Mouse (Mus musculus): Measurements from ENCODE around the gene Kif19a. TPM values are rescaled to one million over a fixed set of nuclear protein-coding genes. Genes with fewer than 3 reads are reported as not detected.

Gene Kif19a
- 1 to 10 TPM; 3.2 to 3.6 TPM for total RNA-seq (2021)
- long read RNA-seq, experiment 1, partial matches to known transcripts, result 0 of 1 reads
- long read RNA-seq, experiment 1, other reads (novel, unspliced or antisense), result 1 of 1 reads
- long read RNA-seq, experiment 2, partial matches to known transcripts, result 1 of 2 reads
- long read RNA-seq, experiment 2, other reads (novel, unspliced or antisense), result 1 of 2 reads

GRCm38 (mm10) chr11:114764820-114765818, at the start of gene Kif19a:
Gene Kif19a (plus strand): TSS chr11:114765388.
- intact Hi-C loops (cut with DNase I), result no loop called here
- Histone ChIP-seq H3K4me3 (peak within 1 kb of the TSS; percentile 43), H3K27ac (no peak within 1 kb of the TSS)
- no peak for TF ChIP-seq CTCF (IDR thresholded peaks at IDR 0.05)
- peak in 1 of 2 experiments; percentile 22 for DNase-seq (ENCODE audit: extremely low spot score in 1 of 2, low spot score in 2 of 2)

GRCm38 (mm10) chr11:114715531-114715930, 49.7 kb upstream of the Kif19a start:
- H3K27ac ChIP-seq, result no peak overlapping the region
- intact Hi-C loops (cut with DNase I), result no loop called here
- no peak for DNase-seq (ENCODE audit: extremely low spot score in 1 of 2, low spot score in 2 of 2)
- TF ChIP-seq CTCF (IDR thresholded peaks at IDR 0.05), result no peak
- H3K4me3 ChIP-seq, result no peak overlapping the region

- Histone ChIP-seq H3K4me3 (no peak overlapping the region), H3K27ac (no peak overlapping the region)
- no peak for DNase-seq (ENCODE audit: extremely low spot score in 1 of 2, low spot score in 2 of 2)
- no peak for TF ChIP-seq CTCF (IDR thresholded peaks at IDR 0.05)
- intact Hi-C loops (cut with DNase I), result no loop called here
These were observed 44.7 kb upstream of the Kif19a start for GRCm38 (mm10) chr11:114720535-114720934.

DNA sequence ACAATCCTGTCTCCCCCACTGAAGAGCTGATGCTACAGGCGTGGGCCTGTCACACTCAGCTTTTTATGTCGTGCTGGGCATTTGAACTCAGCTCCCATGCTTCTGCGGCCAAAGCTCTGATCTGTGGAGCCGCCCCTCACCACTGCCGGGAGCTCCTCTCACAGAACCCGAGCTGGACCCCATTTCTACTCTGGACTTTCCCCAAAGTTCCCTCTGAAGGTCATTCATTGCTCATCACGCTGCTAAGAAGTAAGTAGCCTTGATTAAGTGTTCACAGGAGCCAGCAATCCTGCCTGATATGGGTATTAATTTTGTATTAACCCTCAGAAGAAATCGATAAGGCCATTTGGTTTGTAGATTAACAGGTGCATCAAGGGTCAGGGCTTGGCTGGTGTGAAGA, 42.8 kb upstream of the Kif19a start:
- Histone ChIP-seq H3K4me3 (no peak overlapping the region), H3K27ac (no peak overlapping the region)
- DNase-seq (ENCODE audit: extremely low spot score in 1 of 2, low spot score in 2 of 2), result no peak
- TF ChIP-seq CTCF (IDR thresholded peaks at IDR 0.05), result no peak
- intact Hi-C loops (cut with DNase I), result no loop called here

DNA sequence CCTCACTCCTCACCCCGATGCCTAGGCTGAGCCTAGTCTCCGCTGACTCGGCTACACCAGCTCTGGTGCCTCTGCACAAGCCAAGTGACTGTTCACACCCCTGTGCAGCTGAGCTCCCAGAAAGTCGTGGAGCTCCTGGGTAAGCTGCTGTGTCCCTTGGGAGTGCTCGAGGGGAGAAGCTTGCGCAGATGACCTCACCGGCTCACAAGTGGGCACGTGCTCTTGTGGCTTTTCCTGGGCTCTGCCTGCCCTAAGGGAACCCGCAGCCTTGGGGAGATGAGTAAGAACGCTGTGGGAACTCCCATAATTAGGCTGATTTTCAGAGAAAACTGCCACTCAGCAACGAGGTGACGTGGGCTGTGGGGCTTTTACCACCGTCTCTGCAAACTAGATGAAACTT, 42.2 kb upstream of the Kif19a start:
- no peak for DNase-seq (ENCODE audit: extremely low spot score in 1 of 2, low spot score in 2 of 2)
- Histone ChIP-seq H3K4me3 (no peak overlapping the region), H3K27ac (no peak overlapping the region)
- TF ChIP-seq CTCF (IDR thresholded peaks at IDR 0.05), result no peak
- intact Hi-C loops (cut with DNase I), result no loop called here

- intact Hi-C loops (cut with DNase I), result no loop called here
- Histone ChIP-seq H3K27ac (no peak overlapping the region), H3K4me3 (no peak overlapping the region)
- DNase-seq (ENCODE audit: extremely low spot score in 1 of 2, low spot score in 2 of 2), result peak in 1 of 2 experiments; percentile 50
- no peak for TF ChIP-seq CTCF (IDR thresholded peaks at IDR 0.05)
These were observed 40.2 kb upstream of the Kif19a start for GRCm38 (mm10) chr11:114724787-114725590.

GRCm38 (mm10) chr11:114726965-114727825, 38.0 kb upstream of the Kif19a start, which contains the start of gene Dnaic2:
Gene Dnaic2 (plus strand): TSS chr11:114727408.
- TF ChIP-seq CTCF (IDR thresholded peaks at IDR 0.05), result no peak
- intact Hi-C loops (cut with DNase I), result loop anchor here (2.0 kb wide), 1 partner anchor 58 kb away; the partner anchor contains the start of gene Rpl38
- peak; percentile 69 to 71 for DNase-seq (ENCODE audit: extremely low spot score in 1 of 2, low spot score in 2 of 2)
- Histone ChIP-seq H3K4me3 (peak within 1 kb of the TSS; percentile 36), H3K27ac (no peak within 1 kb of the TSS)

- intact Hi-C loops (cut with DNase I), result loop anchor here (2.0 kb wide), 1 partner anchor 59 kb away; the partner anchor contains the start of gene Rpl38
- Histone ChIP-seq H3K27ac (no peak overlapping the region), H3K4me3 (peak overlapping the region; percentile 36)
- TF ChIP-seq CTCF (IDR thresholded peaks at IDR 0.05), result no peak
- DNase-seq (ENCODE audit: extremely low spot score in 1 of 2, low spot score in 2 of 2), result no peak
These were observed 37.4 kb upstream of the Kif19a start for GRCm38 (mm10) chr11:114727826-114728186.

DNA sequence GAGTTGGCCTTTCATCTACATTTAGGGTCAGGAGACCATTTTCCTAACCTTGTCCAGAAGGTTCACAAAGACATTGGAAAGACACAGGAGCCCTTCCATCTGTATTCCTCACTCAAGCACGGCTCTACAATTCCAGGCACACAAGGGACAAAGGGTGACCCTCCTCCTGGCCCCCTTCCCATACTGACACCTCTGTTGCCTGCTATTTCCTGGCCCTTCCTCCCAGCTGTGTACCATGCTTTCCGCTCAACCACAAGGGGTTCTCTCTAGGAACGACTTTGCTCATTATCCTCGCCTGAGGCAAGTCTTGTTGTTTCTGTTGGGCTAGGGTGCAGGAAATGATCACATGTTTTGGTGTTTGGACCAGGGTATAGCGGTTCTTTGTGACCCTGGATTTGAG, 36.9 kb upstream of the Kif19a start:
- Histone ChIP-seq H3K4me3 (no peak overlapping the region), H3K27ac (no peak overlapping the region)
- no peak for DNase-seq (ENCODE audit: extremely low spot score in 1 of 2, low spot score in 2 of 2)
- no peak for TF ChIP-seq CTCF (IDR thresholded peaks at IDR 0.05)
- intact Hi-C loops (cut with DNase I), result no loop called here

- no peak overlapping the region for H3K27ac ChIP-seq
- no peak for TF ChIP-seq CTCF (IDR thresholded peaks at IDR 0.05)
- DNase-seq (ENCODE audit: extremely low spot score in 1 of 2, low spot score in 2 of 2), result no peak
- intact Hi-C loops (cut with DNase I), result no loop called here
- H3K4me3 ChIP-seq, result no peak overlapping the region
These were observed 35.3 kb upstream of the Kif19a start for GRCm38 (mm10) chr11:114729832-114730363.

All from left cerebral cortex, adult 2 months (tissue).